Mouse (Mus musculus): ENCODE measurements around the gene Ppif. TPM values are rescaled to one million over a fixed set of nuclear protein-coding genes. Genes with fewer than 3 reads are reported as not detected.
A peak's percentile ranks its signal among the peaks of the same experiment; 100 is the strongest.

Ppif gene
- polyA plus RNA-seq, 1 experiment from 2014 or later, result 80.0 TPM

DNA sequence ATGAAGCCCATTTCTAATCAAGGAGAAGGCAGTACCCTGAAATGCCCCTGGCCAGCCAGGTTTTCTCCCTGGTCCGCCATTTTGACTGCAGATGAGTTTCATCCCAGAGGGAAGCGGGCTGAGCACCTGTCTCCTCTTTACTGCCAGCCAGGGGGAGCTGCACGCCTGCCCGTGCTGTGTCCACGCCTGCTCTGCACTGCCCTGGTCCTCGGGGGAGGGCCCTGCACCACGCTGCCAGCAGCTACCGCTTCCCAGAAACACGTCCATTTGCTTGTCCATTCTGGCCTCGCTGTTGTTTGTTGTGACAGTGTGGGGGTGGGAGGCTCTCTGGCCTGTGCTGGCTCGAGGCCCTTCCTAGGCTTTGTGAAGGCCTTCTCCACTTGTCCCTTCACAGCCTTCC lies 33.3 kb upstream of the Ppif start:
- no peak overlapping the region for H3K9ac ChIP-seq (ENCODE audit: low read depth, low read length)
- H3K4me2 ChIP-seq (replicated peaks; ENCODE audit: low read depth), result no peak overlapping the region
- H3K4me3 ChIP-seq (ENCODE audit: low read depth, low read length), result no peak overlapping the region
- ATAC-seq, result 0 out of 2 replicates have a peak, but pooled peaks have one; percentile 26
- no peaks in the 10 kb centered on the region for H3K4me1 ChIP-seq (replicated peaks; ENCODE audit: control insufficient read depth, insufficient read depth, low read length)
- no peak overlapping the region for H3K27ac ChIP-seq (ENCODE audit: low read depth, low read length)
- no peaks in the 10 kb centered on the region for H3K9me3 ChIP-seq (ENCODE audit: control insufficient read depth)
- peaks cover 97% of the 10 kb centered on the region for H3K36me3 ChIP-seq (ENCODE audit: control insufficient read depth, insufficient read depth)
- no peaks in the 10 kb centered on the region for H3K27me3 ChIP-seq (replicated peaks; ENCODE audit: control insufficient read depth, insufficient read depth, low read length)
- peak; percentile 73 for TF ChIP-seq CTCF (IDR thresholded peaks at IDR 0.05; ENCODE audit: low read depth)
- WGBS, result 65% methylated on average over 11 of the region's 11 CpGs

DNA sequence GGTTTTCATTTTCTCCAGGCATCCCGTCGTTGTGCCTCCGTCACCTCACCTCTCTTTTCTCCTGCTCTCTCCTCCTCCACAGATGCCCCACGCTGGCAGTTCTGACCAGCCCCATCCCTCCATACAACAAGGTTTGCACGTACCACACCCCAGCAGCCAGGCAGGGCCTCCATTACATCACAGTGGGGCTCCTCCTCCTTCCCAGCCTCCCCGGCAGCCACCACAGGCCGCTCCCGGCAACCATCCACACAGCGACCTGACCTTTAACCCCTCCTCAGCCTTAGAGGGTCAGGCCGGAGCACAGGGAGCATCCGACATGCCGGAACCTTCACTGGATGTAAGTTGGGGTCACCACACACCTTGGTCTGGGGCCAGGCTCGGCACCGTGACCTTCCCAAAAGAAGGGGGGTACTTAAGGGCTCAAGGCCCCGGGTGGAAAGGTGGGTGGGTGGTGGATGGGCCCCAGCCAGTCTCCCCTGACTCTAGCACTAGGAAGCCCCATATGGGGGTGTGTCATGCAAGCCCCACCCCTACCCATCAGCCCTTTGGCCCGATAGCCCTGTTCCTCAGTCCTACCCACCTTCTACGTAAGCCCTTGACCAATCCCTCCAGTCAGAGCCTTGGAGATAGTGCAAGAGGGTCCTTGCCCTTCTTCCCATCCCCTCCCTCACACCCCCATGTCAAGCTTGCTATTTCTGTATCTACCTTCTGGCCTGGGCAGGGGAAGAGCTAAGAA lies 32.6 kb upstream of the Ppif start:
- H3K4me1 ChIP-seq (replicated peaks; ENCODE audit: control insufficient read depth, insufficient read depth, low read length), result no peaks in the 10 kb centered on the region
- WGBS, result 70% methylated on average over 15 of the region's 17 CpGs
- H3K27me3 ChIP-seq (replicated peaks; ENCODE audit: control insufficient read depth, insufficient read depth, low read length), result no peaks in the 10 kb centered on the region
- H3K4me3 ChIP-seq (ENCODE audit: low read depth, low read length), result no peak overlapping the region
- no peak for TF ChIP-seq CTCF (IDR thresholded peaks at IDR 0.05; ENCODE audit: low read depth)
- no peak overlapping the region for H3K27ac ChIP-seq (ENCODE audit: low read depth, low read length)
- no peak overlapping the region for H3K9ac ChIP-seq (ENCODE audit: low read depth, low read length)
- no peaks in the 10 kb centered on the region for H3K9me3 ChIP-seq (ENCODE audit: control insufficient read depth)
- H3K4me2 ChIP-seq (replicated peaks; ENCODE audit: low read depth), result no peak overlapping the region
- peaks cover 92% of the 10 kb centered on the region for H3K36me3 ChIP-seq (ENCODE audit: control insufficient read depth, insufficient read depth)
- ATAC-seq, result peak; percentile 20; the same call in 1 of the 2 replicates

DNA sequence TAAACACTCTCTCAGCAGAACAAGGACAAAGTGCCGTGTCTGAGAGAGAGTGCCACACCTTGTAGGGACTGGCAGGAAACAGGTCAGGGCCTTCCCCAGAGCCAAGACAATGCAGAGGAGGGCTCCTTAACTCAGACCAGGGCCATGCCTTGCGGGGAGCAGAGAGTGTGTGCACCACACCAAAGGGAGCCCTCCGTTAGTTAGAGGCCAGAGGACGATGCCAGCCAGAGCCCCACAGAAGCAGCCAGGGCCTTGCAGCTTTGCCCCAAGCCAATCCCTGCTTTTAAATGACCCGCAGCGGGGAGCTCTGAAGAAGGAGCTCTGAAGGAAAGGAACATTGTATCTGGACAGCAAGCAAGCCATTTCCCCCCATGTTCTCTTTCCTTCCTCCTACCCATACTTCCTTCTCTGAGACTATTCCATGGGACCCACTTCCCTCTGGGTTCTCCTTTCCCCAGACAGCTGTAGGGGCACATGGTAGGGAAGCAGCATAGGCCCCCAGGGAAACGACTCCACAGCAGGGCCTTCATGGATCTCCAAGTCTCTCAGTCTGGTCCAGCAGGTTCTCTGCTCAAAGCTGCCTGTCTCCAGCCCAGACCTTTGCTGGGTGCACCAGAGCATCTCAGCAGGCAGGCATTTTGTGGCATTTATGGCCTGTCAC lies 30.2 kb upstream of the Ppif start:
- ATAC-seq, result no peak
- Histone ChIP-seq H3K36me3 (ENCODE audit: control insufficient read depth, insufficient read depth) (peaks cover 69% of the 10 kb centered on the region), H3K4me1 (replicated peaks; ENCODE audit: control insufficient read depth, insufficient read depth, low read length) (no peaks in the 10 kb centered on the region), H3K27me3 (replicated peaks; ENCODE audit: control insufficient read depth, insufficient read depth, low read length) (no peaks in the 10 kb centered on the region), H3K4me3 (ENCODE audit: low read depth, low read length) (no peak overlapping the region), H3K9ac (ENCODE audit: low read depth, low read length) (no peak overlapping the region), H3K9me3 (ENCODE audit: control insufficient read depth) (no peaks in the 10 kb centered on the region), H3K4me2 (replicated peaks; ENCODE audit: low read depth) (no peak overlapping the region), H3K27ac (ENCODE audit: low read depth, low read length) (no peak overlapping the region)
- WGBS, result 79% methylated on average over 7 of the region's 7 CpGs
- TF ChIP-seq CTCF (IDR thresholded peaks at IDR 0.05; ENCODE audit: low read depth), result no peak

DNA sequence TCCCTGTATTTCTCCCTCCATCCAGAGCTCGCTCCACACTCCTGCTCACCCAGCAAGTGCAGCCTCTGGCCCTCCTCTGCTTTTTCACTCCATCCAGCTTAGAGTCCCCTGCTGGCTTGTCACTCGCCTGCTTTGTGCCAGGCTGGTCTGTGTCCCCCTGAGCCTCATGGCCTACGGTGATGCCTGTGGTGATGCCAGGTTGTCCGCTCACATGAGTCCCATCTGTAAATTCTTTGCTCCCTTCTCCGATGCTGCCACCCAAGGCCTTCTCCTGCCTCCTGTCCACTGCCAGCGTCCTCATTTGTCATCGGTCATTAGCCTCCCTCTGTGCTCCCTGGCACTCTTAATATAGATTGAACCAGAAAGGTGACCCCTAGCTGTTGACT lies 29.7 kb upstream of the Ppif start:
- no peak overlapping the region for H3K4me2 ChIP-seq (replicated peaks; ENCODE audit: low read depth)
- no peaks in the 10 kb centered on the region for H3K4me1 ChIP-seq (replicated peaks; ENCODE audit: control insufficient read depth, insufficient read depth, low read length)
- H3K27me3 ChIP-seq (replicated peaks; ENCODE audit: control insufficient read depth, insufficient read depth, low read length), result no peaks in the 10 kb centered on the region
- no peak overlapping the region for H3K27ac ChIP-seq (ENCODE audit: low read depth, low read length)
- H3K9ac ChIP-seq (ENCODE audit: low read depth, low read length), result no peak overlapping the region
- H3K9me3 ChIP-seq (ENCODE audit: control insufficient read depth), result no peaks in the 10 kb centered on the region
- WGBS, result 82% methylated on average over 7 of the region's 7 CpGs
- no peak overlapping the region for H3K4me3 ChIP-seq (ENCODE audit: low read depth, low read length)
- peaks cover 66% of the 10 kb centered on the region for H3K36me3 ChIP-seq (ENCODE audit: control insufficient read depth, insufficient read depth)
- ATAC-seq, result no peak
- no peak for TF ChIP-seq CTCF (IDR thresholded peaks at IDR 0.05; ENCODE audit: low read depth)

DNA sequence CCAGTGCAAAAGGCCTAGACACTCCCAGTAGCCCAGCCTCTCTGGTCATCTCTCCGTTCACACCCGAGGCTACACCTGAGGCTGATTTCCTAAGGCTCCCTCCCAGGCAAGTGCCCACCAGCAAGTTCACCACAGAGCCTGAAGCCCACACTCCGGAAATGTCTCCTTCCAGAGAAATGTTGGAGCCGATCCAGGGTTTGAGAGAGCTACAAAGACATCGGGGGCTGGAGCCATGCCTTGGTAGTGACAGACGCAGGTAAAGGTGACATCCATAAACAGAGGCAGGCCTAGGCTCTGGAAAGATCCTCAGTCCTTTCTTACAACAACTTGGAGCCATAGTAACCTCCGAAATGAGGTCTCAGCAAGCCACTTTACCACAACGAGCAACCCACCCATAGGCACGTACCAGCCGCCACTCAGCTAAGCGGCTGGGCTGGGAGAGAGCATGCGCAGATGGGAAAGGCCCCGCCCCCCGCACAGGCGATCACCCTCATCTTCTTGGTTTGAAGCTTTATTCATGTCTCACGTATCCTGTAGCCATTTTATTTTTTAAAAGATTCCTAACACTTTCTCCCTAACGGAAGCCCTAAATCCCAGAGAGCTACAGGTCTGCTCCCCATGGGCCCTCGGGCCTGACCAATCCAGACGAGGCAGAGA lies 28.5 kb upstream of the Ppif start:
- 79% methylated on average over 19 of the region's 19 CpGs for WGBS
- Histone ChIP-seq H3K36me3 (ENCODE audit: control insufficient read depth, insufficient read depth) (peaks cover 54% of the 10 kb centered on the region), H3K27me3 (replicated peaks; ENCODE audit: control insufficient read depth, insufficient read depth, low read length) (no peaks in the 10 kb centered on the region), H3K9ac (ENCODE audit: low read depth, low read length) (no peak overlapping the region), H3K4me3 (ENCODE audit: low read depth, low read length) (no peak overlapping the region), H3K4me1 (replicated peaks; ENCODE audit: control insufficient read depth, insufficient read depth, low read length) (no peaks in the 10 kb centered on the region), H3K4me2 (replicated peaks; ENCODE audit: low read depth) (no peak overlapping the region), H3K9me3 (ENCODE audit: control insufficient read depth) (no peaks in the 10 kb centered on the region), H3K27ac (ENCODE audit: low read depth, low read length) (no peak overlapping the region; the same call in 1 of the 2 replicates)
- no peak for ATAC-seq
- no peak for TF ChIP-seq CTCF (IDR thresholded peaks at IDR 0.05; ENCODE audit: low read depth)

DNA sequence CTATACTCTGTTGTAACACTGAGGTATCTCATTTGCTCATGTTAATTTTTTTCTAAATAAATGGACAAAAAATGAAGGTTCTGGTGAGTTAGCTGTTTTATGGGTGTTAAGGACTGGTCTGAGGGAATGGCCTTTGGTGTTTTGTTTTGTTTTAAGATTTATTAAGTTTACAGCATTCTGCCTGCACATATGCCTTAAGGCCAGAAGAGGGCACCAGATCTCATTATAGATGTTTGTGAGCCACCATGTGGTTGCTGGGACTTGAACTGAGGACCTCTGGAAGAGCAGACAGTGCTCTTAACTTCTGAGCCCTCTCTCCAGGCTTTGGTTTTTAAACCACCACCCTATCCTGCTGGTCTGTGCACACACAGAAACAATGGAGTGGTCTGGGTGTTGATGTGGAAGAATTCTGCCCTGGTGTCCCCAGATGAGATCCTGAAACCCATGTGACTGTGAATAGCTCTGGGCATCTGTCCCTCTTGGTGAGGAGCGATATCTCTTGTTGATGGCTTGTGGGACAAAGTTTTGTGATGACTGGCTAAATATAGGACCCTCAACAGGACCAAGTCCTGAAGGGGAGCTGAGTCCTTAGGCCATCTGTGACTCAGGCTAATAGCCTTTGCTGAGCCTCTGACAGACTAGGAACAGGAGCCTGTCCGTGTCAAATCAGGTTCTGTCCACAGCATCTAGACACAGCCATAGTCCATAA lies 27.1 kb upstream of the Ppif start:
- Histone ChIP-seq H3K4me3 (ENCODE audit: low read depth, low read length) (no peak overlapping the region), H3K4me1 (replicated peaks; ENCODE audit: control insufficient read depth, insufficient read depth, low read length) (no peaks in the 10 kb centered on the region), H3K27ac (ENCODE audit: low read depth, low read length) (no peak overlapping the region), H3K27me3 (replicated peaks; ENCODE audit: control insufficient read depth, insufficient read depth, low read length) (no peaks in the 10 kb centered on the region), H3K4me2 (replicated peaks; ENCODE audit: low read depth) (no peak overlapping the region), H3K9me3 (ENCODE audit: control insufficient read depth) (no peaks in the 10 kb centered on the region), H3K9ac (ENCODE audit: low read depth, low read length) (no peak overlapping the region), H3K36me3 (ENCODE audit: control insufficient read depth, insufficient read depth) (peaks cover 41% of the 10 kb centered on the region)
- ATAC-seq, result no peak
- TF ChIP-seq CTCF (IDR thresholded peaks at IDR 0.05; ENCODE audit: low read depth), result peak; percentile 76
- WGBS, result 86% methylated on average over 2 of the region's 2 CpGs

Data from intestine, postnatal 0 days (tissue).